Mouse (Mus musculus): ENCODE data around the gene Chst8. TPM values are rescaled to one million over a fixed set of nuclear protein-coding genes. Genes with fewer than 3 reads are reported as not detected.
A peak's percentile ranks its signal among the peaks of the same experiment; 100 is the strongest.

Gene Chst8
- polyA plus RNA-seq, 1 experiment from 2014 or later = 4.1 TPM

DNA sequence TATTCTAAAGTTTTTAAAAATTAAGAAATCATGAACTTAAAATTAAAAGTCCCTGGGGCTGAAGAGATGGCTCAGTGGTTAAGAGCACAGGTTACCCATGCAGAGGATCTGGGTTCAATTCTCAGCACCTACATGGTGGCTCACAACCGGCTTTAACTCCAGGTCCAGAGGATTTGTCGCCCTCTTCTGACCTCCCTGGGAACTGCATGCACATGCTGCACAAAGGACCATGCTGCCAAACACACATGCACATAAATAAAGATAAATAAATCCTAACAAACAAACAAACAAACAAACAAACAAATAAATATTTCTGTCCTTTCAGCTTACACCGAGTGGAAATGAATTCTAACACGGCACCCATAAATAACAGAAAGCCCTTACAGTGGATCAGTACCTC, 55.0 kb downstream of the Chst8 start:
- WGBS = 84% methylated on average over 4 of the region's 4 CpGs
- Histone ChIP-seq H3K27ac (ENCODE audit: low read length) (no peak overlapping the region), H3K4me2 (replicated peaks; ENCODE audit: low read depth, low read length) (no peak overlapping the region), H3K27me3 (ENCODE audit: control insufficient read depth, insufficient read depth, low read length) (no peaks in the 10 kb centered on the region), H3K4me1 (ENCODE audit: control insufficient read depth, insufficient read depth, low read length) (no peaks in the 10 kb centered on the region), H3K9ac (replicated peaks; ENCODE audit: low read depth, low read length) (no peak overlapping the region), H3K4me3 (ENCODE audit: low read depth, low read length) (no peak overlapping the region), H3K9me3 (ENCODE audit: control insufficient read depth, low read depth, low read length) (no peaks in the 10 kb centered on the region), H3K36me3 (ENCODE audit: control insufficient read depth, insufficient read depth, low read length) (no peaks in the 10 kb centered on the region)
- ATAC-seq (ENCODE audit: insufficient number of reproducible peaks, insufficient read depth, low FRiP score, low read depth) = no peak

DNA sequence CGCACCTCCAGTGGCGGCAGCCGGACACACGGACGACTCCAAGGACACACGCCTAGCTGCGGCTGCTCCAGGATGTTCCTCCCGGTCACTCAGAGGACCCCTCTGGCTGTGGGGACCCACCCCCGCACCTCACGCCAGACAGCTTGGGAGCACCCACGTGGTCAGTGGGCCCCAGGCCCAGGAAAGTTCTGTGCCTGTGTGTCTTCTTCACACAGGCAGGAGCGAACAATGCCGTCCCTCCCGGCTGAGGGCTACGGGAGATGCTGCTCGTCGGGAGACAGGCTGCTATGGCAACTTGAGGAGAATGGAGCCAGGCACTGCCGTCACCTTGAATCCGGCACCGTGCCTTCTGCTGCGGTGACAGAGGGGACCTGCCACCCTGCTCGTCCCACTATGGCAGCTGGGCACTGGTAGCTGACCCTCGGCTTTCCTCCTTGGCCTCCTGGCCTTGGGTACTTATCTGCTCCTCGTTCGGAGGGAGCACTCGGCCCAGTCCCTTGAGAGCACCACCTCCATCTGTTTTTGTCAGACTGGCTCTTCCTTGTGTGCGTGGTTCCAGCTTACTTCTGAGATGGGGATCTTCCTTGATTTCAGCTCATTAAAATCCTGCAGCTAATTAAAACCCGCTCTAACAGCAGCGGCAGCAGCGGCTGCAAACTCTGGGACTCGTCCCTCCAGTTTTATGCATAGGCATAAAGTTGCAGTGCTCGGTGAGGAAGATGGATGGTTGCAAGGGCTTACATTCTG, 59.2 kb downstream of the Chst8 start:
- Histone ChIP-seq H3K4me2 (replicated peaks; ENCODE audit: low read depth, low read length) (no peak overlapping the region), H3K27ac (ENCODE audit: low read length) (no peak overlapping the region), H3K4me3 (ENCODE audit: low read depth, low read length) (no peak overlapping the region), H3K9ac (replicated peaks; ENCODE audit: low read depth, low read length) (no peak overlapping the region), H3K4me1 (ENCODE audit: control insufficient read depth, insufficient read depth, low read length) (peaks cover 3% of the 10 kb centered on the region; the same call in 1 of the 2 replicates), H3K27me3 (ENCODE audit: control insufficient read depth, insufficient read depth, low read length) (no peaks in the 10 kb centered on the region), H3K36me3 (ENCODE audit: control insufficient read depth, insufficient read depth, low read length) (no peaks in the 10 kb centered on the region), H3K9me3 (ENCODE audit: control insufficient read depth, low read depth, low read length) (no peaks in the 10 kb centered on the region)
- no peak for ATAC-seq (ENCODE audit: insufficient number of reproducible peaks, insufficient read depth, low FRiP score, low read depth)
- 58% methylated on average over 31 of the region's 32 CpGs for WGBS

DNA sequence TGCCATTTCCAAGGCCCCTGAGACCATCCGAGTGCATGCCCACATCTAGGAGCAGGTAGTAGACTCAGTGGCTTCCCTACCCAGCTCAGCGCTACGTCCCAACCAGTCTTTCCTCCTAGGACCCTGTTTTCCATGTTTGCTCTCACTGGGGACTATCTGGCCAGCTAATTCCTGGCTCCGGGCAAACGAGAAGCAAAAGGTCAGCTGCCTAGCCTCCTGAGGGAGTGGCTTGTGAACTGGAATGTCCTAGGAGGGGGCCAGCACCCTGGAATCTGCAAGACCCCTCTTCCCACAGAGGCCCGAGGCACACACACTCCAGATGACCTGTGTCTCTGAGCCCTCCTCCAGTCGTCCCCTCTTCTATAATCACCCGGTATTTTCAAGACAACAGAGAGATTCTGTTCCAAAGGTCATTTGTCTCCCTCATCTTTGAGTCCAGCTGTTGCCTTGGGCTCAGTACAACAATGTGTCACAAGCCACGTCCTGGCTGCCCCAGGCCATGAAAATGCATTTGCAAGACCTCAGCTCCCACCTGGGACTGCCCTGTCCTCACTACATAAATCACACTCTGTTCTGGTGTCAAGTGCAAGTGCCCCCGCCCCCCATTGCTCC, 60.3 kb downstream of the Chst8 start:
- Histone ChIP-seq H3K27ac (ENCODE audit: low read length) (no peak overlapping the region), H3K9me3 (ENCODE audit: control insufficient read depth, low read depth, low read length) (no peaks in the 10 kb centered on the region), H3K4me3 (ENCODE audit: low read depth, low read length) (no peak overlapping the region), H3K4me1 (ENCODE audit: control insufficient read depth, insufficient read depth, low read length) (peaks cover 3% of the 10 kb centered on the region; the same call in 1 of the 2 replicates), H3K27me3 (ENCODE audit: control insufficient read depth, insufficient read depth, low read length) (no peaks in the 10 kb centered on the region), H3K9ac (replicated peaks; ENCODE audit: low read depth, low read length) (no peak overlapping the region), H3K4me2 (replicated peaks; ENCODE audit: low read depth, low read length) (no peak overlapping the region), H3K36me3 (ENCODE audit: control insufficient read depth, insufficient read depth, low read length) (no peaks in the 10 kb centered on the region)
- 20% methylated on average over 10 of the region's 10 CpGs for WGBS
- ATAC-seq (ENCODE audit: insufficient number of reproducible peaks, insufficient read depth, low FRiP score, low read depth) = no peak; the same call in 1 of the 2 replicates

DNA sequence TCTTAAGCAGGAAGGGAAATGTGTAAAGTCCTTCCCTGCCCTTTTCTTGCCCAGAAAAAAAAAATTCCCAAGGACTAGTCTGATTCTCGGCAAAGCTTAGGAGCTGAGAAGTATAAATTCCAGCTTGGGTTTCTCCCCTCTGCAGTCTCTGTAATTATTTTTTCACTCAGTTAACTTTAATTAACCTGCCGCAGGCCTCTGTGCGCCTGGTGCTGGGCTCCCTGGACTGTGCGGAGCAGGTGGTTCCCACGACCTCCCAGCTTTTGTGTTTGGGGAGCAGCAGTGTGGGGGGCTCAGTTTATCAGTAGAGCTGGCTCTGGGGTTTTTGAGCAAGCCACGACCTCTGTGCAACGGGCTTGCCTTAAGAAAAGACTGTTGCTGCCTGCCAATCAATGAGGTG, 62.2 kb downstream of the Chst8 start:
- no peak overlapping the region for H3K4me3 ChIP-seq (ENCODE audit: low read depth, low read length)
- H3K9me3 ChIP-seq (ENCODE audit: control insufficient read depth, low read depth, low read length) = no peaks in the 10 kb centered on the region
- H3K36me3 ChIP-seq (ENCODE audit: control insufficient read depth, insufficient read depth, low read length) = no peaks in the 10 kb centered on the region
- WGBS = 64% methylated on average over 7 of the region's 7 CpGs
- no peak for ATAC-seq (ENCODE audit: insufficient number of reproducible peaks, insufficient read depth, low FRiP score, low read depth)
- no peak overlapping the region for H3K9ac ChIP-seq (replicated peaks; ENCODE audit: low read depth, low read length)
- no peaks in the 10 kb centered on the region for H3K27me3 ChIP-seq (ENCODE audit: control insufficient read depth, insufficient read depth, low read length)
- no peak overlapping the region for H3K4me2 ChIP-seq (replicated peaks; ENCODE audit: low read depth, low read length)
- no peak overlapping the region for H3K27ac ChIP-seq (ENCODE audit: low read length)
- peaks cover 7% of the 10 kb centered on the region; the same call in 1 of the 2 replicates for H3K4me1 ChIP-seq (ENCODE audit: control insufficient read depth, insufficient read depth, low read length)

DNA sequence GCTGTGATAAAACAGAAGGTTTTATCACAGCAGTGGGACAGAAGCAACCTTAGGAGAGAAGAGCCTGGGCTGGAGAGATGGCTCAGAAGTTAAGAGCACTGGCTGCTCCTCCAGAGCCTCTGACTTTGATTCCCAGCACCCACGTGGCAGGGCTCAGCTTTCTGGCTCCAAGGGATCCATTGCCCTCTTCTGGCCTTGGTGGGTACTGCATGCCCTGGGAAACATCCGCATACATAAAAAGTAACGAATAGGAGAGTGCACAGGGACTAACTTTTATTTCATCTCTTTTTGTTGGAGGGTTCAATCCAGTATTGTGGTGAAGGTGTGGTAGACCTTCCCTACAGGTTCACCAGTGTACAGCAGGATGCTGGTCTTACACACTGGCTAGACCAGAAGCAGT, 62.8 kb downstream of the Chst8 start:
- 43% methylated on average over 3 of the region's 3 CpGs for WGBS
- Histone ChIP-seq H3K4me1 (ENCODE audit: control insufficient read depth, insufficient read depth, low read length) (peaks cover 7% of the 10 kb centered on the region; the same call in 1 of the 2 replicates), H3K9me3 (ENCODE audit: control insufficient read depth, low read depth, low read length) (no peaks in the 10 kb centered on the region), H3K9ac (replicated peaks; ENCODE audit: low read depth, low read length) (no peak overlapping the region), H3K36me3 (ENCODE audit: control insufficient read depth, insufficient read depth, low read length) (no peaks in the 10 kb centered on the region), H3K4me3 (ENCODE audit: low read depth, low read length) (no peak overlapping the region), H3K27me3 (ENCODE audit: control insufficient read depth, insufficient read depth, low read length) (no peaks in the 10 kb centered on the region), H3K4me2 (replicated peaks; ENCODE audit: low read depth, low read length) (no peak overlapping the region), H3K27ac (ENCODE audit: low read length) (no peak overlapping the region)
- ATAC-seq (ENCODE audit: insufficient number of reproducible peaks, insufficient read depth, low FRiP score, low read depth) = no peak

DNA sequence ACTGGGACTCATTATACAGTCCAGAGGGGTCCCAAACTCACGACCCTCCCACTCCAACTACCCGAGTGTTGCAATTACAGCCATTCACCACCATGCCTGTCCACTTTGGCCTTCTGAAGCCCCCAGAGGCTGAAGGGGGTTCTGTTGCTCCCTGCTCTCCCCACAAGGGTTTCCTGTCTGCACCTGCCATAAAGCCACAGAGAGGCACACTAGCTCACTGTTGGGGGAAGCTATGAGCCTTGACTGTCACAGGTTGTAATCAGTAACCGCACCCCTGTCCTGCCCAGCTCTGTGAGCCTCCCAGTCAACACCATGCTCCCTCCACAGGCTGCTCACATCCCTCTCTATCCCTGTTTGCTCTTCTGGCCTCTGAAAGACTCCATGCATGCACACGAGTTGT, 64.0 kb downstream of the Chst8 start:
- no peaks in the 10 kb centered on the region for H3K27me3 ChIP-seq (ENCODE audit: control insufficient read depth, insufficient read depth, low read length)
- no peak overlapping the region for H3K4me3 ChIP-seq (ENCODE audit: low read depth, low read length)
- WGBS = 79% methylated on average over 4 of the region's 4 CpGs
- no peak overlapping the region for H3K27ac ChIP-seq (ENCODE audit: low read length)
- H3K9me3 ChIP-seq (ENCODE audit: control insufficient read depth, low read depth, low read length) = no peaks in the 10 kb centered on the region
- no peaks in the 10 kb centered on the region for H3K36me3 ChIP-seq (ENCODE audit: control insufficient read depth, insufficient read depth, low read length)
- ATAC-seq (ENCODE audit: insufficient number of reproducible peaks, insufficient read depth, low FRiP score, low read depth) = no peak
- peaks cover 7% of the 10 kb centered on the region; the same call in 1 of the 2 replicates for H3K4me1 ChIP-seq (ENCODE audit: control insufficient read depth, insufficient read depth, low read length)
- H3K9ac ChIP-seq (replicated peaks; ENCODE audit: low read depth, low read length) = no peak overlapping the region
- H3K4me2 ChIP-seq (replicated peaks; ENCODE audit: low read depth, low read length) = no peak overlapping the region

DNA sequence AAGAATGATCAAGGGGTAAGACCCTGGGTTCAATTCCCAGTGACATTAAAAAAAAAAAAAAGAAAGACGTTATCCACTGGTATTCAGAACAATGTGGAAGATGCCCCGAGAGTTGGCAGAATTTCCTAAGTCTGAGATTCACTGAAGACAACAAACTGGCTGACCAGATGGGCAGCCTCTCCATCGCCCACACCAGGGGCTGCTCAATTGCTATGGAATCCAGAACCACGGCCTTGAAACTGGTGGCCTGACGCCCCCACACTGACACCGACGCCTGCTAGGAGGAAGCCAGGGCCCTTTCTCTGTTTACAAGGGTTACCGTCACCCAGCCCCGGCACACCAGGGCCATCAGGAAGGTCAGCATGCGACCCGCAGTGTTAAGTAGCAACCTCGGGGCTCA, 64.8 kb downstream of the Chst8 start:
- no peaks in the 10 kb centered on the region for H3K9me3 ChIP-seq (ENCODE audit: control insufficient read depth, low read depth, low read length)
- H3K36me3 ChIP-seq (ENCODE audit: control insufficient read depth, insufficient read depth, low read length) = no peaks in the 10 kb centered on the region
- H3K4me2 ChIP-seq (replicated peaks; ENCODE audit: low read depth, low read length) = no peak overlapping the region
- no peak for ATAC-seq (ENCODE audit: insufficient number of reproducible peaks, insufficient read depth, low FRiP score, low read depth)
- H3K4me1 ChIP-seq (ENCODE audit: control insufficient read depth, insufficient read depth, low read length) = peaks cover 7% of the 10 kb centered on the region; the same call in 1 of the 2 replicates
- no peak overlapping the region for H3K9ac ChIP-seq (replicated peaks; ENCODE audit: low read depth, low read length)
- WGBS = 55% methylated on average over 12 of the region's 12 CpGs
- no peaks in the 10 kb centered on the region for H3K27me3 ChIP-seq (ENCODE audit: control insufficient read depth, insufficient read depth, low read length)
- H3K27ac ChIP-seq (ENCODE audit: low read length) = no peak overlapping the region
- H3K4me3 ChIP-seq (ENCODE audit: low read depth, low read length) = no peak overlapping the region

DNA sequence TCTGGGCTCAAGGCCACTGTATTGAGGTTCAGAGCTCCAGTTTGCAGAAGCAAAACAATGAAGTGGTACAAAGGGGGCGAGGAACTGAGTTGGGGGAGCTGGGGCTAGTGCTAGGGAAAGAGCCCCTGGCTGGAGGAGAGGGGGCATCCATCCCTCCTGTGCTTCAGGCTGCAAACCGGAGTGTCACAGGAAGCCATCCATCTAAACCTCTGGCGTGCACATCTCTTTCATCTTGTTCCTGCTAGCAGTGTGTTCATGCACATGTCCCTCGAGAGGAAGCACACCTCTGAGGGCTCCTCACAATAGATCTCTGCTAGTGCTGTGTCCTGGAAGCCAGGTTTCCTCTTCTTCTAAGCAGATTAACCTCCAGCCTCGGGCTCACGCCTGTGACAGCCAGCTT, 65.9 kb downstream of the Chst8 start:
- Histone ChIP-seq H3K4me3 (ENCODE audit: low read depth, low read length) (no peak overlapping the region), H3K27ac (ENCODE audit: low read length) (peak overlapping the region; percentile 81), H3K4me2 (replicated peaks; ENCODE audit: low read depth, low read length) (no peak overlapping the region), H3K9me3 (ENCODE audit: control insufficient read depth, low read depth, low read length) (no peaks in the 10 kb centered on the region), H3K9ac (replicated peaks; ENCODE audit: low read depth, low read length) (no peak overlapping the region), H3K27me3 (ENCODE audit: control insufficient read depth, insufficient read depth, low read length) (no peaks in the 10 kb centered on the region), H3K36me3 (ENCODE audit: control insufficient read depth, insufficient read depth, low read length) (no peaks in the 10 kb centered on the region), H3K4me1 (ENCODE audit: control insufficient read depth, insufficient read depth, low read length) (peaks cover 4% of the 10 kb centered on the region; the same call in 1 of the 2 replicates)
- ATAC-seq (ENCODE audit: insufficient number of reproducible peaks, insufficient read depth, low FRiP score, low read depth) = no peak
- WGBS = 25% methylated on average over 6 of the region's 6 CpGs

Data from stomach, embryonic 14.5 days (tissue).